Mouse (Mus musculus): ENCODE data around the gene Elmo2.

Elmo2 gene

DNA sequence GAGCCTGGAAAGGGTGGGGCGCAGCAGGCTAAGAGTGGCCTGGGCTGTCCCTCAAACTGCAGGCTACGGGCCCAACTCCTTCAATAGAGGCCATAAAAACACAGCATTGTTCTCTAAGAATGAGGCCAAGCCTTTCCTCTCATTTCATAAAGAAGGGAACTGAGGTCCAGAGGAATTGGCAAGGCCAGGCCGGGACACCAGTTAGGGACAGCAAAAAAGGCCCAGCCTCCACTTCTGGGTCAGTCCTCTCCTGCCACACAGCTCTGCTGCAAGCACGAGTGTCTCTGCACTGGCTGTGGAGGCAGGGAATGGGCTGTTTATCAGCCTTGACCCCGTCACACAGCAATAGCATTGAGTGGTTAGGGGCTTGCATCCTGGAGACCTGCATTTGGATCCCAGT is 2.8 kb downstream of the Elmo2 start:
- DNase-seq (ENCODE audit: low read depth), result no peak

DNA sequence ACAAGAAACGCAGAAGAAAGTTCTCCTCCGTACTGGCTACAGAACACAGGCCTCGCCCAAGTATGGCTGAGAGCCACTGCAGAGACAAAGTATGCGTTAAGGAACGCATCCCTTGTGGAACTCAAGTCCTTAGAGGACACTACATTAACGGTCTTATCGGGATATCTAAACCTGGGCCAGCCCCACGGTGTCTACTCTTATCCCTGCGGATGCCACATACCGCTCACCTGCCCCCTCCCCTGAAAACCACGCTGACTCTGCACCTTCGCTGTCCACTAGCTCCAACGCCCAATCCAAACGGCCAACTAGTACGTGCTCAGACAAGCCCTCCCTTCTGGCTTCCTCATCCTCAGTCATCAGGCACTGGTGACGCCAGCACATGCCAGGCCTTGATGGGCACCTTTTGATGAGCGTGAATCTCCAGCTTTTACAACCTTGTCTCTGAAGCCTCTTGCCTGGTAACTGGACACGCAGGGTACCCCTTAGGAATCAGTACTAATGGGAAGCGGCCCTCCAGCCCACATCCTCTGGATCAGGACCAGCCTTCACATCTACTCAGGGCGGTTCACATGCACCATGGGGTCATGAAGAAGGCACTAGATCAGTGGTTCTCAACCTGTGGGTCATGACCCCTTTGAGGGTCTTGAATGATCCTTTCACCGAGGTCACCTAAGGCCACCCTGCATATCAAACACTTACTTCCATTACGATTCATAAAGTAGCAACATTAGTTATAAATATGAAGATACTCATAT is 4.1 kb downstream of the Elmo2 start:
- no peak for DNase-seq (ENCODE audit: low read depth)

- DNase-seq (ENCODE audit: low read depth), result no peak
Measured at GRCm38 (mm10) chr2:165321381-165321888, 4.8 kb downstream of the Elmo2 start.

- no peak for DNase-seq (ENCODE audit: low read depth)
Measured at GRCm38 (mm10) chr2:165320531-165321150, 5.6 kb downstream of the Elmo2 start.

- DNase-seq (ENCODE audit: low read depth), result no peak
Measured at GRCm38 (mm10) chr2:165319503-165319902, 6.8 kb downstream of the Elmo2 start.

DNA sequence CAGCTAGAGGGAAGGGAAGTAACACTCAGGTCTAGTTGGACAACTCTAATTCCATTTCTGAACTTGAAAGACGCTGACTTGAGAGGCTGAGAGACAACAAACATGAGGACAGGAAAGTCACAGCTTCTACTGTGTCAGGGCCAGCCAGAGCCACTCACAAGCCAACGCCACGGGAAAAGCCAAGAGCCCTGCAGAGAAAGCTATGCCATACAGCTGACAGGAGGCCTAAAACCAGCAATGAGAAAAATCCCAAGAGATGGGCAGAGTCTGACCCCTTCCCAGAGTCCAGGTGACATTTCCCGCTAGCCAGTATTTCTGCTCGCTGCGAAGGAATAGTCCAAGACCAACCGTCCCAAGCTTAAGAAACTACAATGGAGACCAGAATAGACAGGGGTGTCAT is 7.3 kb downstream of the Elmo2 start:
- DNase-seq (ENCODE audit: low read depth), result no peak

DNA sequence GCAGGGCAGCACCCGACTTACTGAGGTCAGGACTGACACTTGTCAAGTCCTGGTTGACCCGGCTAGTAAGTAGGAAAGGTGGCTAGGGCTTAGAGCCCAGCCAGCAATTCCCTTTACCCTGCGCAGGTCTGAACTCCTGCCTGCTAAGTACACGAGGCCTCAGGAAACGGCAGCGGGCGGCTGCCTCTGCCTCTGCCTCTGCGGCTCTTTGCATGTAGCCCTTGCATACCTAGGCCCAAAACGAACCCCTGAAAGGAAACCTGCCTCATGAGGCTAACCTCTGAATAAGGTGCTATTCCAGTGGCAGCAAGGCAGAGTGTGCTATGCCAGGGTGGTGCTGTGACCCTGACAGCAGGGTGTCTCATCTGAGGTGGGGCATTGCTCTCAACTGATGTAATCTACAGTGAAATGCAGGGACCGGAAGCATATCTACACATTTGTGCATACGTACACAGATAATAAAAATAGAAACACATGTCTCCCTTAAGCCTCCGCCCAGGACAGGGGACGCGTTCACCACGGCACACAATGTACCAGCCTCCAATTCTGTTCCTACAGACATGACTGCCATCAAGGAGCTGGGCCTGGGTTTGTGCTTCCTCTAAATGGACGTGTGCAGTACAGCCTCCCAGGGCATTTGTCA is 8.5 kb downstream of the Elmo2 start:
- DNase-seq (ENCODE audit: low read depth), result no peak

- DNase-seq (ENCODE audit: low read depth), result no peak
Measured at GRCm38 (mm10) chr2:165316837-165317473, 9.3 kb downstream of the Elmo2 start.

DNA sequence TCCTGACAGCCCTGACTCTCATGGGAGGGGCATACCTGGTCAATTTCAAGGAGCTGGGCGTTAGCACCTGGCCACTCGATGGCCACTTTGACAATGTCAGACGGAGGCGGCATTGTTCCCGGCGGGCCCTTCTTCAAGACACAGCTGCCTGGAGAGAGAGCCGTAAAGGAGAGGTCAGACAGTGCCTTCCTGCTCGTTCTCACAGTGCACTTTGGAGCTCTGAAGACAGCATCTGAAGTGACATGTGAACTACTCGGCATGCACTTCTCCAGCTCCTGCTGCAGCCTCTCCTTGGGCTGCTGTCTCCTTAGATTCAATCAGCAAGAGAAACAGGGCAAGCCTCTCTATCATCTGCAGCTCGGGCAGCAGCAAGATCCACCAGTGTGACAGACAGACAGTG is 10.1 kb downstream of the Elmo2 start:
- DNase-seq (ENCODE audit: low read depth), result no peak

DNA sequence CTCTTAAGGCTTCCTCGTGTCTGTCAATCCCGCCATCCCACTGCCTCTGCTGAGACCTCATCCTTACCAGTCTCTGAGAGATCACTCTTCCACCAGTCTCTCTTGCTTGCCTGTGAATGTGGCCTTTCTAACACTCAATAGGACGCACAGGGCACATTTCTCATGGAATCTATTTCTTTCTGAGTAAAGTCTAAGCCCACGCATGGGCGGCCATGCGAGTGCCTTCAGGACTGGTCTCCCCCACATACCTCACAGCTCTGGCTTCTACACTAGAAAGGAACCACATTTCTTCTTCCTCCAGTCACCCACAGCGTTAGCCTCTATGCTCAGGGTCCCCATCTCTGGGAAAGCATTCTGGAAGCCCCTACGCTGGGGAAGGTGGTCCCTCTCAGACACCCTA is 12.1 kb downstream of the Elmo2 start:
- DNase-seq (ENCODE audit: low read depth), result no peak

GRCm38 (mm10) chr2:165312381-165312780 is 13.9 kb downstream of the Elmo2 start:
- DNase-seq (ENCODE audit: low read depth), result no peak

- DNase-seq (ENCODE audit: low read depth), result no peak
Measured at GRCm38 (mm10) chr2:165311577-165311976, 14.7 kb downstream of the Elmo2 start.

DNA sequence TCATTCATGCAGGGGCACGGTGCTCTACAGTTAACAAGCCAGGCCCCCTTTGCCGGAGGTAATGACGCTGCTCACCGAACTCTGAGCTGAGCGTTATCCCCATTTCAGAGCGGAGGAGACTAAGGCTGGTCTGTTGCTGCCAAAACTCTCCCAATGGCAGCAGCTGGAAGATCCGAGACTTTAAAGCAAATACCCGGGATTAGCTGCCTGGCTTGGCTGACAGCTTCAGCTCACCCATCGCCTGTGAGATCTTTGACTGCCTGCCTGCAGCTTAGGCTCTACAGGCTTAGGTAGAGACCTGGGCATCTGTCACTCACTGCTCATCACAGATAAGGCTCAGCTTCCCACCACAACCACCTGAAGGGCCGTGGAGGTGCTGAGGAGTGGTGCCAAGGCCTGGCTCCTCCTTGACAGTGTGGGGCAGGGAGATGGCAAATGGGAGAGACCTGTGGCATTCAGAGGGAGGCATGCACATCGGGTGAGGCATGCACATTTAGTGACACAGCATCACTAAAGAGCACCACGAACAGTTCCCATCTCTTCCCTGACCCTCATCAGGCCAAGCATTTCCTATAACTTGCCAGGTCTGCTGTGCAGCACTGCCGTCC is 15.4 kb downstream of the Elmo2 start:
- no peak for DNase-seq (ENCODE audit: low read depth)

- no peak for DNase-seq (ENCODE audit: low read depth)
Measured at GRCm38 (mm10) chr2:165307801-165308200, 18.5 kb downstream of the Elmo2 start.

GRCm38 (mm10) chr2:165305438-165305837 is 20.8 kb downstream of the Elmo2 start:
- DNase-seq (ENCODE audit: low read depth), result no peak

DNA sequence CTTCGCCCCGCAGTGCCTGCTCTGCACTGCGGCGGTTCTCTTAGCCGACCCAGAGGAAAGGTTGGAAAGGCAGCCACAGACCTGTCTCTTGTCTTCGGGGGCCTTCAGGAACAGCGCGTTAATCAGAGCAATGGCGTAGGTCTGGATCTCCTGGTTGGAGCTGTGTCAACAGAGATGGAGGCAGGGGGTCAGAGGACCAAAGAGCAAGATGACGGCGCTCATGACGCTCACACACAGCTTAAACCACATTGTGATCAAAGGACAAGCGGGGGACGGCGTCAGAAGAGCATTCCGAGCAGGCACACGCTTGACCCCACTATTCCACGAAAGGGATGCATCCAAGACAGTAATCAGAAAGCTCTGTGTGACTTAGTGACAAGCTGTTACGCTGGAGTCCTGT is 21.5 kb downstream of the Elmo2 start:
- no peak for DNase-seq (ENCODE audit: low read depth)

- no peak for DNase-seq (ENCODE audit: low read depth)
Measured at GRCm38 (mm10) chr2:165303354-165304012, 22.8 kb downstream of the Elmo2 start.

GRCm38 (mm10) chr2:165301409-165301808 is 24.9 kb downstream of the Elmo2 start:
- no peak for DNase-seq (ENCODE audit: low read depth)

DNA sequence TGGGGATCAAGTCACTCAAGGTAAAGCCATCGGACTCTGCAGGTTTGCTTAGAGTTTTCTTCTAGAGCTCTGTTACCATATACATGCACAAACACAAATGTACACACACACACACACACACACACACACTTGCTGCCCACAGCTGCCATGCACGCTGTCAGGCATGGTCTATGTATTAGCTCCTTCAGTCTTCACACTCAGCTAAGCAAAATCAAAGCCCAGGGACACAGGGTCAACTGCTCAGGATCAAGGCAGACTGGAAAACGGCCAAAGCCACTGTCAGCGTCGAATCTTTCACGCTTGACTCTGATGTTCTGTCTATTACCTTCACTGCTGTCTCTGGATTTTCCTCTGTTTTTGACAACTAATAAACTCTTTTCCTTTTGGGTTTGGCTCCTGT is 25.4 kb downstream of the Elmo2 start:
- DNase-seq (ENCODE audit: low read depth), result no peak

DNA sequence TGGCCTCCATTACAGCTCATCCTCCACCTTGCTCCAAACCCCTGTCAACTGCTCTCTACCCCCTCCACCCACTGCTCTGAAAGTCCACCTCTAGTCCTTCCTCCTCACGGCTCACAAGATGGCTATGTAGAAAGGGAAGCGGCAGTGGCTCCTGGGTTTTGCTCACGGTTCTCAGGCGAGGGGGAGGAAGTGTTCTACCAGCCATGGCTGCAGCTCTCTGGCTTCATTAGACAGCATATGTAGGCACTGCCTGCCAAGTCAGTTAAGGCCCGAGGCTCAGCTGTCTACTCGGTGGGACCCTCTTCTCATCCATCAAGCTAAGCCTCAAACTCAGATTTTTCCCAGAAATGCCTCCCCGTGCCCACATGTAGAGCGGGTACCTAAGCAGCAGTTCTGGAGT is 25.9 kb downstream of the Elmo2 start:
- no peak for DNase-seq (ENCODE audit: low read depth)

DNA sequence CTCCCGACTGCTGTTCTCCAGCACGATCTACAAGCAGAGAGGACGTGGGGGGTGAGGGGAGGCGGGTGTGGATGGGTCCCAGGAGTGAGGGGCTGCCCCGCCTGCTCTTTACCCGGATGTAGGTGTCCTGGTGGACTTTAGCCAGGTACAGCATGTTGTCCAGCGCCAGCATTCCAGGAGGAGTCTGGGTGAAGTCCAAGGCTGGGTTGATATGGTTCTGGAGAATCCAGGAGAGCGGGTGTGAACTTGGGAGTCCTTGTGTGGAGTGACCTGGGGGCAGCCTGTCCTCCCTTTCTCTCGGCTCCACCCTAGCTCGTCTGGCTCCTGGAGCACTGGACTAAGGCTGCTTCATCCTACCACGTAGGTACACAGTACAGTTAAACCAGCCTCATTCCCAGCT is 28.9 kb downstream of the Elmo2 start:
- no peak for DNase-seq (ENCODE audit: low read depth)

DNA sequence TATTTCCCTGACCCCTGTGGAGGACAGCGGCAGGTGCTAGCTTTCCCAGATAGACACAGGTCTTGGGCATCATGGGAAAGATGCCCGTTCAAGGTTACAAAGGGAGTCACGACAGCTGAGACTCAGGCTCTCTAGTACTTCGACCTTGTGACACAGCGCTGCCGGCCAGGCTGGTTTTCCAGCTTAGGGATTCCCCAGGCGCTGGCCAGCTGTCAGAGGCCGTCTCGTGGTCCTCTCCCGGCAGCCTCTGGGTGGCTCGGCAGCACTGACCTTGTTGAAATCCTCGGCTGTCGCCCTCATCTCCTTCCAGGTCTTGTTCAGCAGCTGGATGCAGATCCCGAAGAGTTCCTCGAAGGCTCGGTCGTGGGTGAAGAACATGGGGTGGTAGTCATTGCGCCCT is 29.7 kb downstream of the Elmo2 start:
- no peak for DNase-seq (ENCODE audit: low read depth)

Data from c-Kit-positive CD71-positive TER-119-negative erythroid progenitor cells, embryonic 14.5 days (primary cell).